Mouse (Mus musculus): Measurements from ENCODE around the gene Sema7a.
A peak's percentile ranks its signal among the peaks of the same experiment; 100 is the strongest.

The Sema7a gene

DNA sequence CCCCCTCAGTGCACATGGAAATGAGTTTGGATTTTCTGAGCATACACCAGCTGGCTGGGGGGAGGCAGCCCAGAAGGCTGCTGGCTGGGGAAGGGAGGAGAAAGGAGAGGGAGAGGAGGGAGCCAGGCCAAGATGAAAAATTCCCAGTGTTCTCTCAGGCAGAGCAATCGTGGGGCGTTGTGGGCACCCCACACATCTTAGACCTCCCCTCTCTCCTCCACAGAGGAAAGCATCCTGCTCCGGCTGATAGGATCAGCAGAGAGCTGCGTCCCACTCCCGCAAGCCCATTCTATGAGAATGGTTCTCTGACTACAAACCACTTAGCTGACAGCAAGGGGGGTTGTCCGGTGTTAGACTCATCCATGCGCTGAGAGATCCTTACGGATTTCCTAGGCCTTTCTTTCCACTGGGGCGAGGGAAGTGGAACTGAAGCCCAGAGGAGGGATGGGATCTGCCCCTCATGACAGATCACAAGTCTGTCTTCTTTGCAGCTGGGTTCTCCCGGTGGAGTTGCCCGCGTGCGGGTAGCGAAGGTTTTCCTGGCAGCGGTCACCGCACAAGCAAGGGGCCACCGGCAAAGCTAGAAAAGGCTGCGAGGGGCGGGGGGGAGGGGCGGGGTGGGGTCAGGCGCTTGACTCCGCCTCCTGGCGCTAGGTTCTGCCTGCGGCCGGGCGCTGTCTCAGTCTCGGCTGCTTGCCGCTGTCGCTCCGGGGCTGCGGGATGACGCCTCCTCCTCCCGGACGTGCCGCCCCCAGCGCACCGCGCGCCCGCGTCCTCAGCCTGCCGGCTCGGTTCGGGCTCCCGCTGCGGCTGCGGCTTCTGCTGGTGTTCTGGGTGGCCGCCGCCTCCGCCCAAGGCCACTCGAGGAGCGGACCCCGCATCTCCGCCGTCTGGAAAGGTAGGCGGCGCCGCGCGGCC, at the start of gene Sema7a:
Sema7a (plus strand) TSS at position 682 of the 918 bp plus-strand sequence.
- peak; percentile 82 for DNase-seq (ENCODE audit: low spot score)

GRCm38 (mm10) chr9:57900478-57900877, 39.4 kb upstream of the Sema7a start:
- no peak for DNase-seq (ENCODE audit: low spot score)

GRCm38 (mm10) chr9:57901197-57901596, 38.7 kb upstream of the Sema7a start:
- DNase-seq (ENCODE audit: low spot score): no peak

DNA sequence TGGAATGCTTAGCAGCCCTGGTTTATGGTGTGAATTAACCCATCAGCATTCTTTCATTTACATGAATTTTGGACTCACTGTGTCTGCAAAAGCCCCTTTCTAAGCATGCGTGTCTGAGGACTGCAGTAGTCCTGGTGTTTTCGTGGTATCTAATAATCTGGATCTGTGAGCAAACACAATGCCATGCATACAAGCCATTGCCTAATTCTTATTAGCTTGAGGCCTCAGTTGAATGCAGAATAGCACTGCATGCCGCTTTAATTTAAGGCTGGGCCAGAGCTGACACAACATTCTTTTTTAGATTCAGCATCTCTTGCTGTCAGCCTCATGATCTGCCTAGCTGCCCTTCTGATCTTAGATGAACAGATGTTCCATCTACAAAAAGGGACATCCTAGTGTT, 38.3 kb upstream of the Sema7a start:
- no peak for DNase-seq (ENCODE audit: low spot score)

DNA sequence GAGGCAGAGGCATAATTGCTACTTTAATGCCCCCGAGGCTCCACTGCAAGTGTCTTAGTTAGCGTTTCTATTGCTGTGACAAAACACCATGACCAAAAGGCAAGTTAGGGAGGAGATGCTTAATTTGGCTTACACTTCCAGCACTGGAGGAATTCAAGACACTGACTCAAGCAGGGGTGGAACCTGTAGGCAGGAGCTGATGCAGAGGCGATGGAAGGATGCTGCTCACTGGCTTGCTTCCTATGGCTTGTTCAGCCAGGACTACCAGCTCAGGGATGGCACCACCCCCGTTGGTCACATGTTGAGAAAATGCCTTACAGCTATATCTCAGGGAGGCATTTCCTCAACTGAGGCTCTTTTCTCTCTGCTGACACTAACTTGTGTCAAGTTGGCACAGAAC, 37.8 kb upstream of the Sema7a start:
- no peak for DNase-seq (ENCODE audit: low spot score)

GRCm38 (mm10) chr9:57903589-57904249, 36.2 kb upstream of the Sema7a start:
- no peak for DNase-seq (ENCODE audit: low spot score)

- DNase-seq (ENCODE audit: low spot score): no peak
Observed at GRCm38 (mm10) chr9:57904250-57904644, 35.7 kb upstream of the Sema7a start.

GRCm38 (mm10) chr9:57907206-57907605, 32.7 kb upstream of the Sema7a start:
- DNase-seq (ENCODE audit: low spot score): no peak

- peak; percentile 88 for DNase-seq (ENCODE audit: low spot score)
Observed at GRCm38 (mm10) chr9:57910254-57911160, 29.4 kb upstream of the Sema7a start, which contains the start of gene Ubl7. Ubl7 (plus strand) TSS chr9:57910979.

- DNase-seq (ENCODE audit: low spot score): no peak
Observed at GRCm38 (mm10) chr9:57912571-57912970, 27.3 kb upstream of the Sema7a start.

DNA sequence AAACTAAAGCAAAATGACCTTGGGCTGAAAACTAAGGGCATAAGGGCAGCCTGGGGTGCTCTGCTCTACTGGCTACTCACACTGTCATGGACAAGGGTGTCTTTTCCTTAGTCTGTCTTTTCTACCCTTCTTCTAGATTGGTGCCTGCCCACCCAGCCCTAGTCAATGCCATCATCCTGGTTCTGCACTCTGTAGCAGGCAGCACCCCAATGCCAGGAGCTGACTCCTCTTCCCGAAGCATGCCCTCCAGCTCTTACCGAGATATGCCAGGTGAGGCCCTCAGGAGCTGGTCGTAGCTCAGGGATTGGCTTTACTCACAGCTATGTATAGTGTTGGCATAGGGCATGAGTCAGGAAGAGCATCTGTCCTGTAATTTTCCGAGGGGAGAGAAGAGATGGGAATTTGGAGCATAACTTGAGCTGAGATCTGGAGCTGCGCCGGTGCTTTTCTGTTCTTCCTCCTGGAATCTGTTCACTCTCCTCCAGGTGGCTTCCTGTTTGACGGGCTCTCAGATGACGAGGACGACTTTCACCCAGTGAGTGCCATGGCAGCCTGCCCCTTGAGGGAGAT, 18.3 kb upstream of the Sema7a start:
- no peak for DNase-seq (ENCODE audit: low spot score)

GRCm38 (mm10) chr9:57922381-57922780, 17.5 kb upstream of the Sema7a start:
- no peak for DNase-seq (ENCODE audit: low spot score)

DNA sequence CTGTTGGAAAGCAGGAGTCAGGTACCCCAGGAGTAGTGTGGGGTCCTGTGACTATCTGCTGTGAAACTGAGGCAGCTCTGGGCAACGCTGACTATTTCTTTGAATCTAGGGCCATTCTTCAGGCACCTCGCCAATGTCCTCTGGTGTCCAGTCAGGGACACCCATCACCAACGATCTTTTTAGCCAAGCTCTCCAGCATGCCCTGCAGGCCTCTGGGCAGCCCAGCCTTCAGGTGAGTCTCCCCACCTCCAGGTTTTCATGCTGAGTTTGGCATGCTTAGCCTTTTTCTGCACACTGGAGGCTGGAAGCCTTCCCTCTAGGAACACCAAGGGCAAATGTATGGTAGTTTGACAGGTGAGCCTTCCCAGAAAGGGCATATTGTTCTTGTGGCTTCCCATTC, 16.9 kb upstream of the Sema7a start:
- DNase-seq (ENCODE audit: low spot score): no peak

GRCm38 (mm10) chr9:57931166-57931767, 8.6 kb upstream of the Sema7a start:
- DNase-seq (ENCODE audit: low spot score): no peak

GRCm38 (mm10) chr9:57932253-57932652, 7.7 kb upstream of the Sema7a start:
- DNase-seq (ENCODE audit: low spot score): no peak

DNA sequence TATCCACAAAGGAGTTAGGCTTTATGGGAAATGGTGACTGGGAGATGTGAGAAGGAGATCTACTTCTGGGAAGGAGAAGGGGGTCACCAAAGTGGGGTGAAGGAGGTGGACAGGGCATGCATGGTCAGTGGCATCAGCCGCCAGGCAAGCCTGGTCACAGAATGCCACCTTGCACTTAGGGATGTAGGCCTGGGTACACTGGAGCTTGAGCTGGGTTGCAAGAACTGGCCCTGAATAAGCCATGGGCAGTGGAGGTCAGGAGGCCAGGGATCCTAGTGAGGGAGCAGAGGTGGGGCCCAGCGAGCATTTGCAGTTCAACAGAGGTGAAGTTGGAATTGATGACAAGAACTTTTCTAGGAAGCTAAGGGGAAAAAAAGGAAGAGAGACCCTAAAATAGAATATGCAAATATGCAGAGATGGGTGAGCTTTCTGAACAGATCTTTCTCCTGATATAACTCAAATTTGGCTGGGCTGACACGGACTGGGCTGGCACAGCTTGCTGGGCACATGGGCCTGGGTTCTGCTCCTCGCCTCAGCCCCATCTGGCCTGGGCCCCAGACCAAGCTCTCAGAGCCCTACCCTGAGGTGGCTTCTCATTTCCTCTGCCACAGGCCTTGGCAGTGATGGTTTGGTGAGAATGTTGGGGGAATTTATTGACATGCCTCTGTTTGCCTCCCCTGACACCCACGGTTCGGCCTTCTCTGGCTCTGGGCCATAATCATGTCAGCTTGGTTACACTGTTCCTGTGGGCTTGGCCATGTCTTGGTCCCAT, 6.9 kb upstream of the Sema7a start:
- no peak for DNase-seq (ENCODE audit: low spot score)

- DNase-seq (ENCODE audit: low spot score): peak; percentile 84
Observed at GRCm38 (mm10) chr9:57935683-57936437, 4.1 kb upstream of the Sema7a start.

- no peak for DNase-seq (ENCODE audit: low spot score)
Observed at GRCm38 (mm10) chr9:57937171-57937570, 2.7 kb upstream of the Sema7a start.

GRCm38 (mm10) chr9:57937651-57938050, 2.3 kb upstream of the Sema7a start:
- DNase-seq (ENCODE audit: low spot score): no peak

All from ovary, postnatal 36 days (tissue).